Mouse (Mus musculus) thymus, postnatal 0 days (tissue): ENCODE measurements around the gene Atp1a1. TPM values are rescaled to one million over a fixed set of nuclear protein-coding genes. Genes with fewer than 3 reads are reported as not detected.
A peak's percentile ranks its signal among the peaks of the same experiment; 100 is the strongest.

ENCODE experiments used
- DNase-seq: peaks from one replicate; pipeline ENCODE4 v3.0.0-alpha.2; 2015; ENCODE audit warnings: low spot score
- polyA plus RNA-seq: library from polyadenylated mRNA; unstranded; fragments of >200 nt; fragmentation: Nextera tagmentation; extraction: Ambion mirVana; gene quantifications from 2 replicates; pipeline ENCODE4 v1.2.1, GENCODE M21; 2015

Atp1a1 gene
- polyA plus RNA-seq, result 106 and 112 TPM in 2 replicates

- DNase-seq, result peak; percentile 99
These were observed at the start of gene Atp1a1 for GRCm38 (mm10) chr3:101604550-101605223. Gene Atp1a1 (minus strand): TSS chr3:101604684.

GRCm38 (mm10) chr3:101653446-101653845 is 49.0 kb upstream of the Atp1a1 start:
- DNase-seq, result no peak

- no peak for DNase-seq
These were observed 48.5 kb upstream of the Atp1a1 start for GRCm38 (mm10) chr3:101652967-101653366.

GRCm38 (mm10) chr3:101650328-101650727 is 45.8 kb upstream of the Atp1a1 start:
- no peak for DNase-seq

- no peak for DNase-seq
These were observed 44.8 kb upstream of the Atp1a1 start for GRCm38 (mm10) chr3:101649271-101649670.

- DNase-seq, result peak; percentile 43
These were observed 43.8 kb upstream of the Atp1a1 start for GRCm38 (mm10) chr3:101648096-101648793.

- no peak for DNase-seq
These were observed 42.3 kb upstream of the Atp1a1 start for GRCm38 (mm10) chr3:101646806-101647205.

GRCm38 (mm10) chr3:101645569-101646106 is 41.2 kb upstream of the Atp1a1 start:
- no peak for DNase-seq

- no peak for DNase-seq
These were observed 39.7 kb upstream of the Atp1a1 start for GRCm38 (mm10) chr3:101644062-101644802.

- DNase-seq, result no peak
These were observed 38.8 kb upstream of the Atp1a1 start for GRCm38 (mm10) chr3:101643264-101643663.

GRCm38 (mm10) chr3:101638223-101638622 is 33.7 kb upstream of the Atp1a1 start:
- DNase-seq, result no peak

GRCm38 (mm10) chr3:101636510-101636909 is 32.0 kb upstream of the Atp1a1 start:
- no peak for DNase-seq

GRCm38 (mm10) chr3:101636086-101636485 is 31.6 kb upstream of the Atp1a1 start:
- no peak for DNase-seq

- no peak for DNase-seq
These were observed 29.8 kb upstream of the Atp1a1 start for GRCm38 (mm10) chr3:101634141-101634900.

- no peak for DNase-seq
These were observed 23.8 kb upstream of the Atp1a1 start for GRCm38 (mm10) chr3:101628255-101628654.

GRCm38 (mm10) chr3:101624287-101624686 is 19.8 kb upstream of the Atp1a1 start:
- DNase-seq, result no peak

- no peak for DNase-seq
These were observed 14.5 kb upstream of the Atp1a1 start for GRCm38 (mm10) chr3:101619017-101619416.

GRCm38 (mm10) chr3:101618505-101618904 is 14.0 kb upstream of the Atp1a1 start:
- DNase-seq, result no peak

- DNase-seq, result no peak
These were observed 13.0 kb upstream of the Atp1a1 start for GRCm38 (mm10) chr3:101617451-101617850.

- DNase-seq, result no peak
These were observed 12.5 kb upstream of the Atp1a1 start for GRCm38 (mm10) chr3:101617007-101617406.

- DNase-seq, result no peak
These were observed 11.4 kb upstream of the Atp1a1 start for GRCm38 (mm10) chr3:101615856-101616255.
